Mouse (Mus musculus): ENCODE measurements at regions not wholly inside any gene's neighbourhood (a gene's known extent, or its start where the extent isn't known, plus 50 kb on each side); places are given as distances from the start of the nearest gene placed in this dataset.

- ATAC-seq (ENCODE audit: insufficient number of reproducible peaks, insufficient read depth, low FRiP score, low read depth): no peak
- Histone ChIP-seq H3K4me3 (ENCODE audit: low read depth, low read length) (no peak overlapping the region), H3K27ac (ENCODE audit: low read length) (no peak overlapping the region), H3K4me2 (replicated peaks; ENCODE audit: low read depth, low read length) (no peak overlapping the region), H3K9ac (replicated peaks; ENCODE audit: low read depth, low read length) (no peak overlapping the region), H3K9me3 (ENCODE audit: control insufficient read depth, low read depth, low read length) (no peaks in the 10 kb centered on the region), H3K4me1 (ENCODE audit: control insufficient read depth, insufficient read depth, low read length) (0 out of 2 replicates have a peak, but pooled peaks cover 4% of the 10 kb centered on the region), H3K36me3 (ENCODE audit: control insufficient read depth, insufficient read depth, low read length) (no peaks in the 10 kb centered on the region), H3K27me3 (ENCODE audit: control insufficient read depth, insufficient read depth, low read length) (no peaks in the 10 kb centered on the region)
- WGBS: 62% methylated on average over 10 of the region's 10 CpGs
Measured at GRCm38 (mm10) chr6:147718713-147719490, 243.3 kb downstream of the Ccdc91 start.

GRCm38 (mm10) chr6:147719539-147719938 lies 243.9 kb downstream of the Ccdc91 start:
- Histone ChIP-seq H3K36me3 (ENCODE audit: control insufficient read depth, insufficient read depth, low read length) (no peaks in the 10 kb centered on the region), H3K4me1 (ENCODE audit: control insufficient read depth, insufficient read depth, low read length) (0 out of 2 replicates have a peak, but pooled peaks cover 4% of the 10 kb centered on the region), H3K27me3 (ENCODE audit: control insufficient read depth, insufficient read depth, low read length) (no peaks in the 10 kb centered on the region), H3K4me2 (replicated peaks; ENCODE audit: low read depth, low read length) (no peak overlapping the region), H3K9ac (replicated peaks; ENCODE audit: low read depth, low read length) (no peak overlapping the region), H3K4me3 (ENCODE audit: low read depth, low read length) (no peak overlapping the region), H3K27ac (ENCODE audit: low read length) (no peak overlapping the region), H3K9me3 (ENCODE audit: control insufficient read depth, low read depth, low read length) (no peaks in the 10 kb centered on the region)
- ATAC-seq (ENCODE audit: insufficient number of reproducible peaks, insufficient read depth, low FRiP score, low read depth): no peak
- whole genome bisulfite sequencing: 52% methylated on average over 8 of the region's 8 CpGs

- Histone ChIP-seq H3K27me3 (ENCODE audit: control insufficient read depth, insufficient read depth, low read length) (no peaks in the 10 kb centered on the region), H3K9ac (replicated peaks; ENCODE audit: low read depth, low read length) (no peak overlapping the region), H3K4me2 (replicated peaks; ENCODE audit: low read depth, low read length) (no peak overlapping the region), H3K9me3 (ENCODE audit: control insufficient read depth, low read depth, low read length) (no peaks in the 10 kb centered on the region), H3K4me3 (ENCODE audit: low read depth, low read length) (no peak overlapping the region), H3K4me1 (ENCODE audit: control insufficient read depth, insufficient read depth, low read length) (no peaks in the 10 kb centered on the region), H3K27ac (ENCODE audit: low read length) (no peak overlapping the region), H3K36me3 (ENCODE audit: control insufficient read depth, insufficient read depth, low read length) (no peaks in the 10 kb centered on the region)
- WGBS: 93% methylated on average over 5 of the region's 5 CpGs
- ATAC-seq (ENCODE audit: insufficient number of reproducible peaks, insufficient read depth, low FRiP score, low read depth): no peak
Measured at GRCm38 (mm10) chr6:147723336-147723735, 247.7 kb downstream of the Ccdc91 start.

- no peak for ATAC-seq (ENCODE audit: insufficient number of reproducible peaks, insufficient read depth, low FRiP score, low read depth)
- Histone ChIP-seq H3K27me3 (ENCODE audit: control insufficient read depth, insufficient read depth, low read length) (no peaks in the 10 kb centered on the region), H3K9me3 (ENCODE audit: control insufficient read depth, low read depth, low read length) (no peaks in the 10 kb centered on the region), H3K4me3 (ENCODE audit: low read depth, low read length) (no peak overlapping the region), H3K4me2 (replicated peaks; ENCODE audit: low read depth, low read length) (no peak overlapping the region), H3K4me1 (ENCODE audit: control insufficient read depth, insufficient read depth, low read length) (no peaks in the 10 kb centered on the region), H3K9ac (replicated peaks; ENCODE audit: low read depth, low read length) (no peak overlapping the region), H3K27ac (ENCODE audit: low read length) (no peak overlapping the region), H3K36me3 (ENCODE audit: control insufficient read depth, insufficient read depth, low read length) (no peaks in the 10 kb centered on the region)
- WGBS: 68% methylated on average over 4 of the region's 4 CpGs
Measured at GRCm38 (mm10) chr6:147726987-147727386, 251.4 kb downstream of the Ccdc91 start.

- Histone ChIP-seq H3K9ac (replicated peaks; ENCODE audit: low read depth, low read length) (no peak overlapping the region), H3K27ac (ENCODE audit: low read length) (no peak overlapping the region), H3K4me1 (ENCODE audit: control insufficient read depth, insufficient read depth, low read length) (no peaks in the 10 kb centered on the region), H3K36me3 (ENCODE audit: control insufficient read depth, insufficient read depth, low read length) (no peaks in the 10 kb centered on the region), H3K27me3 (ENCODE audit: control insufficient read depth, insufficient read depth, low read length) (no peaks in the 10 kb centered on the region), H3K9me3 (ENCODE audit: control insufficient read depth, low read depth, low read length) (no peaks in the 10 kb centered on the region), H3K4me2 (replicated peaks; ENCODE audit: low read depth, low read length) (no peak overlapping the region), H3K4me3 (ENCODE audit: low read depth, low read length) (no peak overlapping the region)
- 83% methylated on average over 6 of the region's 6 CpGs for WGBS
- ATAC-seq (ENCODE audit: insufficient number of reproducible peaks, insufficient read depth, low FRiP score, low read depth): no peak
Measured at GRCm38 (mm10) chr6:147727644-147728533, 252.3 kb downstream of the Ccdc91 start.

- Histone ChIP-seq H3K4me2 (replicated peaks; ENCODE audit: low read depth, low read length) (no peak overlapping the region), H3K4me1 (ENCODE audit: control insufficient read depth, insufficient read depth, low read length) (no peaks in the 10 kb centered on the region)
Measured at GRCm38 (mm10) chr6:147729721-147730120, 254.1 kb downstream of the Ccdc91 start.

GRCm38 (mm10) chr6:147738621-147739325 lies 263.1 kb downstream of the Ccdc91 start:
- Histone ChIP-seq H3K27ac (ENCODE audit: low read length) (no peak overlapping the region), H3K4me3 (ENCODE audit: low read depth, low read length) (no peak overlapping the region), H3K4me1 (ENCODE audit: control insufficient read depth, insufficient read depth, low read length) (no peaks in the 10 kb centered on the region), H3K27me3 (ENCODE audit: control insufficient read depth, insufficient read depth, low read length) (no peaks in the 10 kb centered on the region), H3K9me3 (ENCODE audit: control insufficient read depth, low read depth, low read length) (no peaks in the 10 kb centered on the region), H3K4me2 (replicated peaks; ENCODE audit: low read depth, low read length) (no peak overlapping the region), H3K36me3 (ENCODE audit: control insufficient read depth, insufficient read depth, low read length) (no peaks in the 10 kb centered on the region), H3K9ac (replicated peaks; ENCODE audit: low read depth, low read length) (no peak overlapping the region)
- ATAC-seq (ENCODE audit: insufficient number of reproducible peaks, insufficient read depth, low FRiP score, low read depth): no peak
- WGBS: 87% methylated on average over 5 of the region's 5 CpGs

More at GRCm38 (mm10) chr6:147729721-147730120, 254.1 kb downstream of the Ccdc91 start:
- Histone ChIP-seq H3K27ac (ENCODE audit: low read length) (no peak overlapping the region), H3K27me3 (ENCODE audit: control insufficient read depth, insufficient read depth, low read length) (no peaks in the 10 kb centered on the region), H3K9me3 (ENCODE audit: control insufficient read depth, low read depth, low read length) (no peaks in the 10 kb centered on the region), H3K9ac (replicated peaks; ENCODE audit: low read depth, low read length) (no peak overlapping the region), H3K4me3 (ENCODE audit: low read depth, low read length) (no peak overlapping the region), H3K36me3 (ENCODE audit: control insufficient read depth, insufficient read depth, low read length) (no peaks in the 10 kb centered on the region)
- ATAC-seq (ENCODE audit: insufficient number of reproducible peaks, insufficient read depth, low FRiP score, low read depth): no peak

GRCm38 (mm10) chr6:147741446-147741845 lies 265.8 kb downstream of the Ccdc91 start:
- H3K27me3 ChIP-seq (ENCODE audit: control insufficient read depth, insufficient read depth, low read length): no peaks in the 10 kb centered on the region
- no peaks in the 10 kb centered on the region for H3K36me3 ChIP-seq (ENCODE audit: control insufficient read depth, insufficient read depth, low read length)
- no peak overlapping the region for H3K27ac ChIP-seq (ENCODE audit: low read length)
- WGBS: 78% methylated on average over 7 of the region's 7 CpGs
- ATAC-seq (ENCODE audit: insufficient number of reproducible peaks, insufficient read depth, low FRiP score, low read depth): no peak
- H3K9ac ChIP-seq (replicated peaks; ENCODE audit: low read depth, low read length): no peak overlapping the region
- H3K4me1 ChIP-seq (ENCODE audit: control insufficient read depth, insufficient read depth, low read length): no peaks in the 10 kb centered on the region
- no peak overlapping the region for H3K4me2 ChIP-seq (replicated peaks; ENCODE audit: low read depth, low read length)
- no peak overlapping the region for H3K4me3 ChIP-seq (ENCODE audit: low read depth, low read length)
- no peaks in the 10 kb centered on the region for H3K9me3 ChIP-seq (ENCODE audit: control insufficient read depth, low read depth, low read length)

Measured in stomach, embryonic 14.5 days (tissue).